Mouse (Mus musculus) neural tube, embryonic 11.5 days (tissue): ENCODE measurements around the gene Hoxc12. TPM values are rescaled to one million over a fixed set of nuclear protein-coding genes. Genes with fewer than 3 reads are reported as not detected.

Experiments
- ATAC-seq: fragments of 200-750 bp; cut with Nextera tagmentation; 2 replicates; pipeline ENCODE4 v1.8.0; 2017; ENCODE audit warnings: moderate number of reproducible peaks, mild to moderate bottlenecking, moderate TSS enrichment, moderate library complexity; ENCODE audit not compliant: insufficient read depth, low FRiP score, low TSS enrichment
- DNase-seq: peaks from one replicate; pipeline ENCODE4 v3.0.0-alpha.2; 2015; ENCODE audit warnings: low spot score
- H3K27ac ChIP-seq: fragments of 300-500 bp; sonication (generic); 2 replicates; pipeline ENCODE4 v1.5.1; 2014; ENCODE audit warnings: low read depth, mild to moderate bottlenecking, low read length
- H3K27me3 ChIP-seq: fragments of 300-500 bp; sonication (generic); 2 replicates; pipeline ENCODE4 v1.6.1; 2014; ENCODE audit warnings: mild to moderate bottlenecking, low read length, mixed read lengths; ENCODE audit not compliant: control insufficient read depth, insufficient read depth
- H3K36me3 ChIP-seq: fragments of 300-500 bp; sonication (generic); 2 replicates; pipeline ENCODE4 v1.6.1; 2014; ENCODE audit warnings: mild to moderate bottlenecking, low read length, moderate library complexity, mixed read lengths; ENCODE audit not compliant: control insufficient read depth, insufficient read depth
- H3K4me1 ChIP-seq: fragments of 300-500 bp; sonication (generic); 2 replicates; pipeline ENCODE4 v1.6.1; 2014; ENCODE audit warnings: low read length, mixed read lengths; ENCODE audit not compliant: control insufficient read depth, insufficient read depth
- H3K4me2 ChIP-seq: fragments of 300-500 bp; sonication (generic); 2 replicates; pipeline ENCODE4 v1.6.1; 2014; ENCODE audit warnings: low read depth, mild to moderate bottlenecking, moderate library complexity
- H3K4me3 ChIP-seq: fragments of 300-500 bp; sonication (generic); 2 replicates; pipeline ENCODE4 v1.5.1; 2014; ENCODE audit warnings: low read depth, low read length
- H3K9ac ChIP-seq: fragments of 300-500 bp; sonication (generic); 2 replicates; pipeline ENCODE4 v1.6.1; 2014; ENCODE audit warnings: mild to moderate bottlenecking, low read length
- H3K9me3 ChIP-seq: fragments of 300-500 bp; sonication (generic); 2 replicates; pipeline ENCODE4 v1.6.1; 2016; ENCODE audit warnings: low read length; ENCODE audit not compliant: control insufficient read depth
- WGBS: fragments of 180-500 bp; shearing (Covaris S2); extraction: QIAGEN DNeasy Blood & Tissue Kit; methylation state at CpG from one replicate; pipeline ENCODE4 v1.1.7; 2014; 5-methylcytosine and 5-hydroxymethylcytosine counted together
- polyA plus RNA-seq: library from polyadenylated mRNA; unstranded; fragments of >200 nt; fragmentation: Nextera tagmentation; extraction: Ambion mirVana; gene quantifications from 2 replicates; pipeline ENCODE4 v1.2.1, GENCODE M21; 2014

Gene Hoxc12
- 3.0 and 4.6 TPM in 2 replicates for polyA plus RNA-seq

DNA sequence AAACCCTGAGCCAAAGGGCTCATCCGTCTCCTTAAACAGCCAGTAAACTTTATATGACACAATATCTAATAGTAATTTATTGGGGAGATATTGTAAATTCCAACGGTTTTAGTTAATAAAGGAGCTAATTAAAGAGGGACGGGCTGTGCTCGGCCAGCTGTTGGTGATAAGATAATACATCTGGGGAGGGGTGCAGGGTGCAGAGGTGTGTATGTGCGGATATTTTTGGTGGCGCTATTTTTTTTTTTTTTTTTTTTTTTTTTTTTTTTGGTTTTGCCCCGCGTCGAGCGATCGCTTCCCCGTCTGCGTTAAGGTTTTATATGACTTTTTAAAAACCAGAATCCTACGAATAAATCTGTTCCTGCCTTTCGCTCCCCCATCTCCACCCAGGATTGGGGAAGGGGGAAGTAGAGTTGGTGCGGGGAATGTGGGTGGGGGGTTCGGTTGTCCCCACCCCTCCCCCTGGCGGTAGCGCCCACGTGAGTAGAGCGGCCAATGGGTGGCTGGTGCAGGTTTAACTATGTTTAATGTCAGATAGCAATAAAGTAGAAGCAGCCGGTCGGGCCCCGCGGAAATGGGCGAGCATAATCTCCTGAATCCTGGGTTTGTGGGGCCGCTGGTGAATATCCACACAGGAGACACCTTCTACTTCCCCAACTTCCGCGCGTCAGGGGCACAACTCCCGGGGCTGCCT is at the start of gene Hoxc12:
Hoxc12 (plus strand) TSS at position 479 of the 694 bp plus-strand sequence.
- Histone ChIP-seq H3K9me3 (no peaks in the 10 kb centered on the region), H3K4me1 (no peaks in the 10 kb centered on the region), H3K4me3 (peak within 1 kb of the TSS; percentile 19), H3K27me3 (peaks cover 100% of the 10 kb centered on the region), H3K9ac (peak within 1 kb of the TSS; percentile 32), H3K36me3 (no peaks in the 10 kb centered on the region), H3K27ac (no peak within 1 kb of the TSS), H3K4me2 (no peak within 1 kb of the TSS)
- 2% methylated on average over 31 of the region's 31 CpGs for WGBS
- no peak for ATAC-seq
- DNase-seq = no peak

DNA sequence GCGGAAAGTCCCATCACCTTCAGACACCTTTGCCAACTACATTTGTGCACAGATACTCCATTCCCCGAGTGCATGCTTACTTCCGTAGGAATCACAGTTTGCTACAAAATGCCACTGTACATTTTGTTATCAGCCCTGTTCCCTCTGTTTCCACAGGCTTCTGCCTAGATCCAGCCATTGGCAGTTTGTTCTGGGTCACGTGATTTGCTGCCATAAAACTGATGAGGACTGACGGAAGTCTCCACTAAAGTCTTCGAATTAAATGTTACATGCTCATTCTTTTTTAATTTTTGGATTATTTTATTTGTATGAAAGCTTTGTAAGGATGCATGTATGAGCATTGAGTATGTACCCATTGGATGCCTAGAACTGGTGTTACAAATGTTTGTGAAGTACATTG is 41.4 kb upstream of the Hoxc12 start:
- no peaks in the 10 kb centered on the region for H3K36me3 ChIP-seq
- 83% methylated on average over 6 of the region's 6 CpGs for WGBS
- no peak for DNase-seq
- H3K9me3 ChIP-seq = no peaks in the 10 kb centered on the region
- H3K9ac ChIP-seq = no peak overlapping the region
- ATAC-seq = no peak
- no peaks in the 10 kb centered on the region; the same call in 1 of the 2 replicates for H3K27me3 ChIP-seq
- no peak overlapping the region for H3K4me2 ChIP-seq
- no peak overlapping the region for H3K4me3 ChIP-seq
- H3K27ac ChIP-seq = no peak overlapping the region
- no peaks in the 10 kb centered on the region for H3K4me1 ChIP-seq

DNA sequence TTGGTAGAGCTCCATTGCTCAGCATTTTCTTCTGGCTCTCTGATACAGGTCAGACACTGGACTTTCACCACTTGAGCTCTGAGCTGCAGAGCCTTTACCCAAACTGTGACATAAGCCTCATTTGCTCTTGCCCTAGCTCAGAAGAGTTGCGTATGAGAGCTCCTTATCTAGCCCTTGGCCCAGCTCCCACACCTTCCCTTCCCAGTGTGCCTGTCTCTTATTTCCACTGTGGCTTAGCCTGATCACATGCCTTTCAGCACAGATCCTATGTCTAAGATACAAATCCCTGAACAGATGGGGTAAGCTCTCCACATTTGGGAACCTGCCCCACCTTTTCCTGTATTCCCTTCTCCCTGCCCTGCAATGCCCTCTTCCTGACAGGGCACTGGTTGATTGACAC is 31.6 kb upstream of the Hoxc12 start:
- Histone ChIP-seq H3K4me1 (no peaks in the 10 kb centered on the region), H3K9ac (no peak overlapping the region), H3K9me3 (no peaks in the 10 kb centered on the region), H3K36me3 (no peaks in the 10 kb centered on the region), H3K4me2 (no peak overlapping the region), H3K27me3 (peaks cover 53% of the 10 kb centered on the region), H3K4me3 (no peak overlapping the region), H3K27ac (no peak overlapping the region)
- no peak for DNase-seq
- WGBS = 59% methylated on average over 1 of the region's 1 CpGs
- ATAC-seq = no peak

DNA sequence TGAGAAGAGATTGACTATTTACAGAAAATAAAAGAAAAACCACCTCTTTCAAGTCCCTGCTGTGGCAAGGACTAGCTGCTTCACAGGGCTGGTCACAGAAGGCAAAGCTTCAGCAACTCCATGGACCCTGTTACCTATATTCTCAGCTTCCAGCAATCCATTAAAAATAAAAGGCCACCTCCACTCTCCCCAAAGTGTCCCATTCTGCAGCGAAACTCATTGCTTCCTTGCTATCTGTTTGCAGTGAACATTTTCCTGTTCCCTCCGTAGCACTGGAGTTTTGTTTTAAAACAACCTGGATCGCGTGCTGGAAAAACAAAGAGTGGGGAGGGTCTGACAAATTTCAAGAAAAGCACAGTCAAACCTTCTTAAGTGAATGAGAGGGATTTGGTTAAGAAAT is 27.0 kb upstream of the Hoxc12 start:
- no peak for DNase-seq
- H3K4me1 ChIP-seq = no peaks in the 10 kb centered on the region
- ATAC-seq = no peak
- H3K4me3 ChIP-seq = no peak overlapping the region
- H3K27ac ChIP-seq = no peak overlapping the region
- no peak overlapping the region for H3K4me2 ChIP-seq
- 2% methylated on average over 4 of the region's 4 CpGs for WGBS
- H3K36me3 ChIP-seq = no peaks in the 10 kb centered on the region
- peaks cover 91% of the 10 kb centered on the region for H3K27me3 ChIP-seq
- no peaks in the 10 kb centered on the region for H3K9me3 ChIP-seq
- H3K9ac ChIP-seq = no peak overlapping the region

DNA sequence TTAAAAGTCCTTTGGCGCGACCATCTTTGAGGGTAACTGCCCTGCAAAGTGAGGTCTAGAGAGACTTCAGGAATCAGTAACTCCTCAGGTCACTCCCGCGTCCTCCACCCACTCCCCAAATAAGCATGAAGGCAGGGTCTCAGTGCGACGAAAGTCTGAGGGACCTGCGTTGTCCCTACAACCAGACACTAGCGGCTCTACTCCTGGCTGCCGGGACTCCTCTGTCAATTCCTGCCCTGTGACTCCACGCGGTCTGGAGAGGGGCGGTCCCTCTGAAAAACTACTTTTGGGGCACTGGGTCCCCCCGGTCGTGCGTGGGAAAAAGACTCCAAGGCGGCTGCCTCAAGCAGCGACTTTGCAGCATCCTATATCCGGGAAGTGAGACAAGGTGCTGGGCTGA is 26.5 kb upstream of the Hoxc12 start:
- Histone ChIP-seq H3K27me3 (peaks cover 92% of the 10 kb centered on the region), H3K36me3 (no peaks in the 10 kb centered on the region), H3K27ac (no peak overlapping the region), H3K4me3 (no peak overlapping the region), H3K4me1 (no peaks in the 10 kb centered on the region), H3K9me3 (no peaks in the 10 kb centered on the region), H3K9ac (no peak overlapping the region), H3K4me2 (no peak overlapping the region)
- WGBS = under 1% methylated on average over 18 of the region's 18 CpGs
- DNase-seq (no peak), ATAC-seq (no peak)

DNA sequence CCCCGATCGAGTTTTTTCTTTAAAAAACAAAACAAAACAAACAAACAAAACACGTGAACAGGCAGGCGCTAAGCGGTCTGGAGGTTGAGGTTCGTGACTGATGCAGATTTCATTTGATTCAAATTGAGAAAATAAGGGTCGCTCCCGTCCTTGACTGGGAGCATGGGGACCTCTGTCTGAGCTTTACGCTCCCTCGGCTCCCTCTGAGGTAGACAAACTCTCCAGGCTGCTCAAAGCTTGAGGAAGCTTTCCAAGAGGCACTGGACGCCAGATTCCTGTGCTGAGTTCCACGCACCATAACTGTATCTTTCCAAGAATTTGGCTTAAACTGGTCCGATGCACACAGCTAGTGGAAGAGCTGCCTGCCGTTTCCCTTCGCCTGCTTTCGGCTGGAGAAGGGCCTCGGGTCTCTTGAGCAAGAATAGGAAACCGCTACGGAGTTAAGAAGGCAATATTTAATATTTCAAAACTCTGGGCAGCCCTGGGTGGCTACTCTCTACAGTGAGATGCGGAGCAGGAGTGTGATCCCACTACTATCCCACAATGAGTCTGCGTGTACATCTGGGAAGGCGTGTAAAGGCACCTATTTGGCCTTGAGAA is 26.0 kb upstream of the Hoxc12 start:
- under 1% methylated on average over 22 of the region's 22 CpGs for WGBS

DNA sequence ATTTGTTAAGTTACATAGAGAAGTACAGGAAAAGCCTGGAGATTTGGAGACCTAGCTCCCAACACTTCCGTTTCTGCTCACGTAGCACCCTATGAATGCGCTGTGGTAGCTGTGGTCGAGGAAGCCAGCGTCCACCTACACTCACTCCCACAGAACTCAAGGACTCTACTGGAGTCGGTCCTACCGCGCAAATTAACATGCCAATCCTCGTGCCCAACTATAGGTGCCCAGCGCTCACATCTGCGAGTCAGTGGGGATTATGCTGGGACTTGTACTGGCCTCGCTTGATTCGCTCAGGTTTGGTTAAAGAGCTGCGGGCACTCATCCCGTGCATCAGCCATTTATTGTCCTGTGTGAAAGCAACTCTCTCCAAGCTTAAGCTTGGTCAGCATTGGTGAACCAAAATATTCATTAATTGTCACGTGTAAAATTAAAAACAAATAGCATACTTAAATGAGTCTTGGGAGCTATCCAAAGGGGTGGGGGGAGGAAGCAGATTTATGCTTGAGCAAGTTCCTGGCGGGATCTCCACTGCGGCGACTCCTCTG is 23.4 kb upstream of the Hoxc12 start:
- ATAC-seq (no peak), DNase-seq (no peak)
- H3K27me3 ChIP-seq = peaks cover 94% of the 10 kb centered on the region
- no peaks in the 10 kb centered on the region for H3K4me1 ChIP-seq
- no peaks in the 10 kb centered on the region for H3K36me3 ChIP-seq
- H3K4me2 ChIP-seq = no peak overlapping the region
- H3K9ac ChIP-seq = no peak overlapping the region
- H3K27ac ChIP-seq = no peak overlapping the region
- H3K4me3 ChIP-seq = no peak overlapping the region
- H3K9me3 ChIP-seq = no peaks in the 10 kb centered on the region
- under 1% methylated on average over 19 of the region's 19 CpGs for WGBS

More for the DNA sequence above, 26.0 kb upstream of the Hoxc12 start:
- no peaks in the 10 kb centered on the region for H3K4me1 ChIP-seq
- H3K27me3 ChIP-seq = peaks cover 90% of the 10 kb centered on the region
- H3K4me2 ChIP-seq = no peak overlapping the region
- DNase-seq (no peak), ATAC-seq (no peak)
- no peak overlapping the region for H3K9ac ChIP-seq
- no peaks in the 10 kb centered on the region for H3K9me3 ChIP-seq
- no peaks in the 10 kb centered on the region for H3K36me3 ChIP-seq
- H3K4me3 ChIP-seq = no peak overlapping the region
- H3K27ac ChIP-seq = no peak overlapping the region

DNA sequence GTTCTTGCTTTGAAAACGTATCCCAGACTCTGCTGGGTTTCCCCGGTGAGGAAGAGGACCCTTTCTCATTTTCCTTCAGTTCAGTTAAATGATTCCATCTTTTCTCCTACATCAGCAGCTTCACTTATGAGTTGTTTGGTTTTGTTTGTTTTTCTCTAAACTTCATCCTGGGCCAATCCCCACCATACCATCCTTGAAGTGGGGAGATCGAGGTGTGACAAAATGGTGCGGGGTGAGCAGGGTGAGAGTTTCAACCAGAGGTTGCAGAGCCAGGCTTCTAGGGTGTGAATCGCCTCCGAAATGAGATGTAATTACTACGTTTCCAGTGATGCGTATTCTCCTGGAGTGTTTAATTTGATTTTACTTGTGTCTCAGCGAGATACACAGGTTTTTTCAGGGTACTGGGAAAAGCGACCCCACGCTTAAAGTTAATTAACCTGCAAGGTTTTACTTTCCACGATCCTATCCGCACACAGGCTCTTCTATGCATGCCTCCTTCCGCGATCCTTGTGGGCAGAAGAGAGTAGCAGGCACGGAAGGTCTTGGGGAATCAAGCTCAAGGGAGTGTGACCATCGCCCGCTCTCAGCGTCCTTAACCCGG is 18.5 kb upstream of the Hoxc12 start:
- no peaks in the 10 kb centered on the region for H3K4me1 ChIP-seq
- peaks cover 97% of the 10 kb centered on the region for H3K27me3 ChIP-seq
- no peak overlapping the region for H3K4me3 ChIP-seq
- no peak for ATAC-seq
- no peak overlapping the region for H3K9ac ChIP-seq
- no peaks in the 10 kb centered on the region for H3K36me3 ChIP-seq
- no peaks in the 10 kb centered on the region for H3K9me3 ChIP-seq
- WGBS = 1% methylated on average over 20 of the region's 20 CpGs
- no peak for DNase-seq
- H3K27ac ChIP-seq = no peak overlapping the region
- no peak overlapping the region for H3K4me2 ChIP-seq
